Mouse (Mus musculus): ENCODE data around the gene Ttc1.

- no peak for TF ChIP-seq CTCF (IDR thresholded peaks at IDR 0.05; ENCODE audit: low read depth)
- TF ChIP-seq EP300 (IDR thresholded peaks at IDR 0.05; ENCODE audit: low read depth) = no peak
These were observed 10.6 kb upstream of the Ttc1 start for GRCm38 (mm10) chr11:43758436-43758835.

All from heart, postnatal 0 days (tissue).